Mouse (Mus musculus): ENCODE measurements at regions not wholly inside any gene's neighbourhood (a gene's known extent, or its start where the extent isn't known, plus 50 kb on each side); places are given as distances from the start of the nearest gene placed in this dataset.

GRCm38 (mm10) chr1:73084946-73085345 lies 69.2 kb upstream of the Tnp1 start:
- Histone ChIP-seq H3K4me1 (replicated peaks; ENCODE audit: control insufficient read depth, insufficient read depth, low read length) (peaks cover 4% of the 10 kb centered on the region; the same call in 1 of the 2 replicates), H3K4me2 (ENCODE audit: low read length) (no peak overlapping the region), H3K9me3 (ENCODE audit: control insufficient read depth, low read length) (no peaks in the 10 kb centered on the region), H3K9ac (replicated peaks; ENCODE audit: low read depth, low read length) (no peak overlapping the region), H3K36me3 (ENCODE audit: control insufficient read depth, insufficient read depth) (no peaks in the 10 kb centered on the region), H3K4me3 (replicated peaks; ENCODE audit: low read length) (no peak overlapping the region), H3K27ac (ENCODE audit: low read length) (no peak overlapping the region), H3K27me3 (replicated peaks; ENCODE audit: control insufficient read depth, insufficient read depth, low read length) (no peaks in the 10 kb centered on the region)
- no peak for ATAC-seq
- 10% methylated on average over 1 of the region's 2 CpGs for WGBS

- Histone ChIP-seq H3K27ac (ENCODE audit: low read length) (no peak overlapping the region), H3K4me2 (ENCODE audit: low read length) (no peak overlapping the region), H3K4me3 (replicated peaks; ENCODE audit: low read length) (no peak overlapping the region), H3K9ac (replicated peaks; ENCODE audit: low read depth, low read length) (no peak overlapping the region), H3K27me3 (replicated peaks; ENCODE audit: control insufficient read depth, insufficient read depth, low read length) (no peaks in the 10 kb centered on the region), H3K36me3 (ENCODE audit: control insufficient read depth, insufficient read depth) (no peaks in the 10 kb centered on the region), H3K9me3 (ENCODE audit: control insufficient read depth, low read length) (no peaks in the 10 kb centered on the region), H3K4me1 (replicated peaks; ENCODE audit: control insufficient read depth, insufficient read depth, low read length) (no peaks in the 10 kb centered on the region)
- WGBS, result 91% methylated on average over 3 of the region's 3 CpGs
- ATAC-seq, result no peak
Measured at GRCm38 (mm10) chr1:73083396-73083795, 67.7 kb upstream of the Tnp1 start.

GRCm38 (mm10) chr1:73079518-73079917 lies 63.8 kb upstream of the Tnp1 start:
- H3K4me1 ChIP-seq (replicated peaks; ENCODE audit: control insufficient read depth, insufficient read depth, low read length), result no peaks in the 10 kb centered on the region
- WGBS, result 81% methylated on average over 2 of the region's 2 CpGs
- no peak overlapping the region for H3K9ac ChIP-seq (replicated peaks; ENCODE audit: low read depth, low read length)
- no peaks in the 10 kb centered on the region for H3K9me3 ChIP-seq (ENCODE audit: control insufficient read depth, low read length)
- ATAC-seq, result no peak
- no peak overlapping the region for H3K4me2 ChIP-seq (ENCODE audit: low read length)
- no peak overlapping the region for H3K4me3 ChIP-seq (replicated peaks; ENCODE audit: low read length)
- H3K36me3 ChIP-seq (ENCODE audit: control insufficient read depth, insufficient read depth), result no peaks in the 10 kb centered on the region
- no peak overlapping the region for H3K27ac ChIP-seq (ENCODE audit: low read length)
- H3K27me3 ChIP-seq (replicated peaks; ENCODE audit: control insufficient read depth, insufficient read depth, low read length), result no peaks in the 10 kb centered on the region

- H3K9ac ChIP-seq (replicated peaks; ENCODE audit: low read depth, low read length), result no peak overlapping the region
- H3K9me3 ChIP-seq (ENCODE audit: control insufficient read depth, low read length), result no peaks in the 10 kb centered on the region
- H3K27ac ChIP-seq (ENCODE audit: low read length), result no peak overlapping the region
- H3K4me2 ChIP-seq (ENCODE audit: low read length), result no peak overlapping the region
- no peak for ATAC-seq
- H3K27me3 ChIP-seq (replicated peaks; ENCODE audit: control insufficient read depth, insufficient read depth, low read length), result no peaks in the 10 kb centered on the region
- H3K4me1 ChIP-seq (replicated peaks; ENCODE audit: control insufficient read depth, insufficient read depth, low read length), result no peaks in the 10 kb centered on the region
- no peaks in the 10 kb centered on the region for H3K36me3 ChIP-seq (ENCODE audit: control insufficient read depth, insufficient read depth)
- 66% methylated on average over 4 of the region's 4 CpGs for WGBS
- no peak overlapping the region for H3K4me3 ChIP-seq (replicated peaks; ENCODE audit: low read length)
Measured at GRCm38 (mm10) chr1:73077156-73077555, 61.4 kb upstream of the Tnp1 start.

- Histone ChIP-seq H3K27ac (ENCODE audit: low read length) (no peak overlapping the region), H3K4me1 (replicated peaks; ENCODE audit: control insufficient read depth, insufficient read depth, low read length) (no peaks in the 10 kb centered on the region), H3K4me3 (replicated peaks; ENCODE audit: low read length) (no peak overlapping the region), H3K9ac (replicated peaks; ENCODE audit: low read depth, low read length) (no peak overlapping the region), H3K9me3 (ENCODE audit: control insufficient read depth, low read length) (no peaks in the 10 kb centered on the region), H3K27me3 (replicated peaks; ENCODE audit: control insufficient read depth, insufficient read depth, low read length) (no peaks in the 10 kb centered on the region), H3K36me3 (ENCODE audit: control insufficient read depth, insufficient read depth) (no peaks in the 10 kb centered on the region), H3K4me2 (ENCODE audit: low read length) (no peak overlapping the region)
- ATAC-seq, result no peak
- WGBS, result 88% methylated on average over 6 of the region's 6 CpGs
Measured at GRCm38 (mm10) chr1:73075699-73076373, 60.1 kb upstream of the Tnp1 start.

GRCm38 (mm10) chr1:73075159-73075558 lies 59.5 kb upstream of the Tnp1 start:
- H3K9me3 ChIP-seq (ENCODE audit: control insufficient read depth, low read length), result no peaks in the 10 kb centered on the region
- H3K27ac ChIP-seq (ENCODE audit: low read length), result no peak overlapping the region
- H3K27me3 ChIP-seq (replicated peaks; ENCODE audit: control insufficient read depth, insufficient read depth, low read length), result no peaks in the 10 kb centered on the region
- H3K9ac ChIP-seq (replicated peaks; ENCODE audit: low read depth, low read length), result no peak overlapping the region
- H3K36me3 ChIP-seq (ENCODE audit: control insufficient read depth, insufficient read depth), result no peaks in the 10 kb centered on the region
- 88% methylated on average over 2 of the region's 2 CpGs for WGBS
- ATAC-seq, result no peak
- H3K4me1 ChIP-seq (replicated peaks; ENCODE audit: control insufficient read depth, insufficient read depth, low read length), result no peaks in the 10 kb centered on the region
- no peak overlapping the region for H3K4me3 ChIP-seq (replicated peaks; ENCODE audit: low read length)
- H3K4me2 ChIP-seq (ENCODE audit: low read length), result no peak overlapping the region

- Histone ChIP-seq H3K27ac (ENCODE audit: low read length) (no peak overlapping the region), H3K4me1 (replicated peaks; ENCODE audit: control insufficient read depth, insufficient read depth, low read length) (no peaks in the 10 kb centered on the region), H3K4me2 (ENCODE audit: low read length) (no peak overlapping the region), H3K4me3 (replicated peaks; ENCODE audit: low read length) (no peak overlapping the region), H3K9ac (replicated peaks; ENCODE audit: low read depth, low read length) (no peak overlapping the region), H3K9me3 (ENCODE audit: control insufficient read depth, low read length) (no peaks in the 10 kb centered on the region), H3K36me3 (ENCODE audit: control insufficient read depth, insufficient read depth) (no peaks in the 10 kb centered on the region), H3K27me3 (replicated peaks; ENCODE audit: control insufficient read depth, insufficient read depth, low read length) (no peaks in the 10 kb centered on the region)
- no peak for ATAC-seq
- WGBS, result 91% methylated on average over 3 of the region's 3 CpGs
Measured at GRCm38 (mm10) chr1:73074525-73074924, 58.8 kb upstream of the Tnp1 start.

GRCm38 (mm10) chr1:73072237-73072904 lies 56.7 kb upstream of the Tnp1 start:
- no peak overlapping the region for H3K4me3 ChIP-seq (replicated peaks; ENCODE audit: low read length)
- no peak overlapping the region for H3K4me2 ChIP-seq (ENCODE audit: low read length)
- no peak for ATAC-seq
- no peaks in the 10 kb centered on the region for H3K9me3 ChIP-seq (ENCODE audit: control insufficient read depth, low read length)
- H3K4me1 ChIP-seq (replicated peaks; ENCODE audit: control insufficient read depth, insufficient read depth, low read length), result no peaks in the 10 kb centered on the region
- no peaks in the 10 kb centered on the region for H3K36me3 ChIP-seq (ENCODE audit: control insufficient read depth, insufficient read depth)
- H3K27ac ChIP-seq (ENCODE audit: low read length), result no peak overlapping the region
- H3K27me3 ChIP-seq (replicated peaks; ENCODE audit: control insufficient read depth, insufficient read depth, low read length), result no peaks in the 10 kb centered on the region
- WGBS, result 88% methylated on average over 5 of the region's 5 CpGs
- no peak overlapping the region for H3K9ac ChIP-seq (replicated peaks; ENCODE audit: low read depth, low read length)

GRCm38 (mm10) chr1:73070126-73070525 lies 54.4 kb upstream of the Tnp1 start:
- no peak overlapping the region for H3K9ac ChIP-seq (replicated peaks; ENCODE audit: low read depth, low read length)
- no peaks in the 10 kb centered on the region for H3K4me1 ChIP-seq (replicated peaks; ENCODE audit: control insufficient read depth, insufficient read depth, low read length)
- H3K27ac ChIP-seq (ENCODE audit: low read length), result no peak overlapping the region
- no peaks in the 10 kb centered on the region for H3K36me3 ChIP-seq (ENCODE audit: control insufficient read depth, insufficient read depth)
- ATAC-seq, result no peak
- no peak overlapping the region for H3K4me3 ChIP-seq (replicated peaks; ENCODE audit: low read length)
- WGBS, result 71% methylated on average over 2 of the region's 2 CpGs
- H3K4me2 ChIP-seq (ENCODE audit: low read length), result no peak overlapping the region
- no peaks in the 10 kb centered on the region for H3K27me3 ChIP-seq (replicated peaks; ENCODE audit: control insufficient read depth, insufficient read depth, low read length)
- H3K9me3 ChIP-seq (ENCODE audit: control insufficient read depth, low read length), result no peaks in the 10 kb centered on the region
